Mouse (Mus musculus) erythroblast, embryonic 14.5 days (primary cell): ENCODE data around the gene Dnah8. TPM values are rescaled to one million over a fixed set of nuclear protein-coding genes. Genes with fewer than 3 reads are reported as not detected.

Experiments used
- H3K27me3 ChIP-seq: 2 replicates; pipeline ENCODE4 v1.6.1; 2012; ENCODE audit warnings: inconsistent platforms; ENCODE audit not compliant: control insufficient read depth
- H3K36me3 ChIP-seq: 2 replicates; pipeline ENCODE4 v1.6.1; 2012; ENCODE audit warnings: mild to moderate bottlenecking, inconsistent platforms; ENCODE audit not compliant: control insufficient read depth
- H3K4me1 ChIP-seq: 2 replicates; pipeline ENCODE4 v1.6.1; 2012; ENCODE audit warnings: inconsistent platforms; ENCODE audit not compliant: control insufficient read depth
- H3K4me3 ChIP-seq: replicated peaks from 2 replicates; pipeline ENCODE3; 2012; ENCODE audit warnings: moderate library complexity, mild to moderate bottlenecking, inconsistent platforms
- H3K9me3 ChIP-seq: 2 replicates; pipeline ENCODE4 v1.6.1; 2012; ENCODE audit warnings: low read length, inconsistent platforms, mixed read lengths; ENCODE audit not compliant: control insufficient read depth
- GATA1 ChIP-seq: IDR thresholded peaks from 2 replicates; pipeline ENCODE4 v1.6.1; 2012; ENCODE audit warnings: low read length, inconsistent platforms, mixed read lengths
- TAL1 ChIP-seq: IDR thresholded peaks from 3 replicates; pipeline ENCODE4 v1.6.1; 2012; ENCODE audit warnings: low read length, inconsistent platforms, mixed read lengths
- polyA plus RNA-seq: library from polyadenylated mRNA; stranded (reverse); fragments of >175 nt; gene quantifications from 2 replicates; pipeline ENCODE4 v1.2.3, GENCODE M21; 2012

Gene Dnah8
- polyA plus RNA-seq, 1 experiment: 0.08 TPM

GRCm38 (mm10) chr17:30910866-30911731 is 286.9 kb downstream of the Dnah8 start:
- H3K4me1 ChIP-seq: no peaks in the 10 kb centered on the region
- no peaks in the 10 kb centered on the region for H3K36me3 ChIP-seq
- no peak overlapping the region for H3K4me3 ChIP-seq
- no peak for TF ChIP-seq GATA1
- TF ChIP-seq TAL1: no peak
- H3K9me3 ChIP-seq: no peaks in the 10 kb centered on the region
- H3K27me3 ChIP-seq: no peaks in the 10 kb centered on the region

- H3K4me3 ChIP-seq: no peak overlapping the region
- H3K9me3 ChIP-seq: no peaks in the 10 kb centered on the region
- TF ChIP-seq GATA1 (no peak), TAL1 (no peak)
- no peaks in the 10 kb centered on the region for H3K4me1 ChIP-seq
- H3K27me3 ChIP-seq: no peaks in the 10 kb centered on the region
- H3K36me3 ChIP-seq: no peaks in the 10 kb centered on the region
Observed at GRCm38 (mm10) chr17:30911732-30912088, 287.6 kb downstream of the Dnah8 start.

GRCm38 (mm10) chr17:30912536-30912935 is 288.4 kb downstream of the Dnah8 start:
- Histone ChIP-seq H3K9me3 (no peaks in the 10 kb centered on the region), H3K4me1 (no peaks in the 10 kb centered on the region), H3K36me3 (no peaks in the 10 kb centered on the region), H3K4me3 (no peak overlapping the region), H3K27me3 (no peaks in the 10 kb centered on the region)
- TF ChIP-seq GATA1 (no peak), TAL1 (no peak)

GRCm38 (mm10) chr17:30914264-30914663 is 290.1 kb downstream of the Dnah8 start:
- Histone ChIP-seq H3K36me3 (no peaks in the 10 kb centered on the region), H3K4me3 (no peak overlapping the region), H3K4me1 (no peaks in the 10 kb centered on the region), H3K9me3 (no peaks in the 10 kb centered on the region), H3K27me3 (no peaks in the 10 kb centered on the region)
- no peak for TF ChIP-seq GATA1
- no peak for TF ChIP-seq TAL1

GRCm38 (mm10) chr17:30923566-30923965 is 299.4 kb downstream of the Dnah8 start:
- H3K4me1 ChIP-seq: no peaks in the 10 kb centered on the region
- no peak overlapping the region for H3K4me3 ChIP-seq
- no peaks in the 10 kb centered on the region for H3K27me3 ChIP-seq
- H3K36me3 ChIP-seq: no peaks in the 10 kb centered on the region
- TF ChIP-seq TAL1: no peak
- H3K9me3 ChIP-seq: no peaks in the 10 kb centered on the region

Other genes with a start within 250 kb of the Dnah8 start
- gene Btbd9, start 47.9 kb upstream of the Dnah8 start, polyA plus RNA-seq: 0.26 and 1.1 TPM in 2 replicates
- gene Glo1, start 2.5 kb downstream of the Dnah8 start, polyA plus RNA-seq: 2.8 and 8.3 TPM in 2 replicates